Mouse (Mus musculus): Measurements from ENCODE around the gene Sstr2. TPM values are rescaled to one million over a fixed set of nuclear protein-coding genes. Genes with fewer than 3 reads are reported as not detected.

The Sstr2 gene
- polyA plus RNA-seq, 1 experiment from 2014 or later: 0.18 TPM

DNA sequence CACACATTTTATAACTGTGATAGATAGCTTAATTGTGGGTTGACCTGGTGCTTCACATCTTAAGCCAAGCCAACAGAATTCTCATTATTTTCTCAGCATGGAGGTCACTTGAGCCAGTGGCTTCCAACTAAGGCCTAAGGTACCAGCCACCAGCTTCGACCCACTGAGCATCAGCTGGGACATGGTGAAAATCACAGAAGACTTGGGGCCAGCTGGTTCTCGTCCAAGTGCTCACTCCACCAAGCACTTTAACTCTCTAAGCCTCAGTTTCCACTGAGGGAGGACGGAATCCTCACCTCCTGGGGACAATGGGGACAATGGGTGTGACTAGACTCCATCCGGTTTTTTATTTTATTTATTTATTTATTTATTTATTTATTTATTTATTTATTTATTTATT is 2.9 kb downstream of the Sstr2 start:
- 82% methylated on average over 4 of the region's 4 CpGs for WGBS
- ATAC-seq (ENCODE audit: insufficient number of reproducible peaks, insufficient read depth, low FRiP score, low read depth): no peak
- H3K4me1 ChIP-seq (ENCODE audit: control insufficient read depth in 2 of 2, insufficient read depth in 2 of 2, low read length in 2 of 2): peaks cover 9 to 13% of the 10 kb centered on the region in 2 experiments; a peak in 2 of 4 replicates
- no peaks in the 10 kb centered on the region for H3K36me3 ChIP-seq (ENCODE audit: control insufficient read depth, insufficient read depth, low read length)
- no peaks in the 10 kb centered on the region for H3K9me3 ChIP-seq (ENCODE audit: control insufficient read depth, low read length)
- no peak overlapping the region for H3K4me2 ChIP-seq (ENCODE audit: low read length)
- H3K27me3 ChIP-seq (ENCODE audit: control insufficient read depth, insufficient read depth, low read length): peaks cover 40% of the 10 kb centered on the region
- H3K4me3 ChIP-seq (ENCODE audit: control insufficient read depth in 1 of 2, insufficient read depth in 1 of 2, low read depth in 1 of 2, low read length in 2 of 2): no peak overlapping the region
- no peak overlapping the region for H3K27ac ChIP-seq (replicated peaks in 1 of 2; ENCODE audit: control insufficient read depth in 1 of 2, insufficient read depth in 1 of 2, low read depth in 2 of 2, low read length in 2 of 2)
- no peak overlapping the region for H3K9ac ChIP-seq (ENCODE audit: low read length)

DNA sequence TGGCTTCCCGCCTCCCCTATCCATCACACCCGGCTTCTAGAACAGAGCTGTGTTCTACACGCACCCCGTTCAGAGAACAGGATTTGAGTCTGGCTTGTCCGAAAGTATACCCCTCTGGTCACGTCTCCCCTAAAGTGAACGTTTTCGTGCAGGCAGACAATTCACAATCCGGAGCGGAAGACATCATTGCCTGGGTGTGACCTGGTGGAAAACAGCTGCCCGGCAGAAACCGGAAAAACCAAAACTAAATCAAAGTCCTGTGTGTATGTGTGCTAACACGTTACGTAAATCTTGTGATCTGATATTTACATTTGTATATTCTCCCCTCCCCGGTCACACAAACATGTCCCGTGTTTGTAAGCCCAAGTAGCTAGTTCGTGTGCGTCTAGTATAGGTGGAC is 6.3 kb downstream of the Sstr2 start:
- no peak overlapping the region for H3K9ac ChIP-seq (ENCODE audit: low read length)
- no peaks in the 10 kb centered on the region for H3K4me1 ChIP-seq (ENCODE audit: control insufficient read depth in 2 of 2, insufficient read depth in 2 of 2, low read length in 2 of 2)
- WGBS: 86% methylated on average over 18 of the region's 18 CpGs
- no peak for ATAC-seq (ENCODE audit: insufficient number of reproducible peaks, insufficient read depth, low FRiP score, low read depth)
- no peaks in the 10 kb centered on the region for H3K36me3 ChIP-seq (ENCODE audit: control insufficient read depth, insufficient read depth, low read length)
- no peak overlapping the region for H3K27ac ChIP-seq (replicated peaks in 1 of 2; ENCODE audit: control insufficient read depth in 1 of 2, insufficient read depth in 1 of 2, low read depth in 2 of 2, low read length in 2 of 2)
- H3K27me3 ChIP-seq (ENCODE audit: control insufficient read depth, insufficient read depth, low read length): peaks cover 16% of the 10 kb centered on the region
- H3K4me3 ChIP-seq (ENCODE audit: control insufficient read depth in 1 of 2, insufficient read depth in 1 of 2, low read depth in 1 of 2, low read length in 2 of 2): no peak overlapping the region
- no peak overlapping the region for H3K4me2 ChIP-seq (ENCODE audit: low read length)
- H3K9me3 ChIP-seq (ENCODE audit: control insufficient read depth, low read length): no peaks in the 10 kb centered on the region

DNA sequence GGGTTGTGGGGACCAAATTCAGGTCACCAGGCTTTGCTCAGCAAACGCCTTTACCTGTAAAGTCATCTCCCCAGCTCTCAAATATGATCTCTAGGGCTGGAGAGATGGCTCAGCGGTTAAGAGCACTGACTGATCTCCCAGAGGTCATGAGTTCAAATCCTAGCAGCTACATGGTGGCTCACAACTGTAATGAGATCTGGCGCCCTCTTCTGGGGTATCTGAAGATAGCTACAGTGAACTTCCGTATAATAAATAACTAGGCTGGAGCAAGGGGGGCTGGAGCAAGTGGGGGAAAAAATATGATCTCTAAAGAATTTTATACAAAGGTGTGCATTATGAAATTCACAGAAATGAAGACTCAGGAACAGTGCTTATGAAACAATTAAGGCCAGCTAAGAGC is 8.6 kb downstream of the Sstr2 start:
- Histone ChIP-seq H3K4me2 (ENCODE audit: low read length) (no peak overlapping the region), H3K27me3 (ENCODE audit: control insufficient read depth, insufficient read depth, low read length) (no peaks in the 10 kb centered on the region; the same call in 1 of the 2 replicates), H3K9ac (ENCODE audit: low read length) (no peak overlapping the region), H3K4me3 (ENCODE audit: control insufficient read depth in 1 of 2, insufficient read depth in 1 of 2, low read depth in 1 of 2, low read length in 2 of 2) (no peak overlapping the region), H3K4me1 (ENCODE audit: control insufficient read depth in 2 of 2, insufficient read depth in 2 of 2, low read length in 2 of 2) (no peaks in the 10 kb centered on the region), H3K36me3 (ENCODE audit: control insufficient read depth, insufficient read depth, low read length) (no peaks in the 10 kb centered on the region), H3K9me3 (ENCODE audit: control insufficient read depth, low read length) (no peaks in the 10 kb centered on the region), H3K27ac (replicated peaks in 1 of 2; ENCODE audit: control insufficient read depth in 1 of 2, insufficient read depth in 1 of 2, low read depth in 2 of 2, low read length in 2 of 2) (no peak overlapping the region)
- no peak for ATAC-seq (ENCODE audit: insufficient number of reproducible peaks, insufficient read depth, low FRiP score, low read depth)
- 53% methylated on average over 4 of the region's 4 CpGs for WGBS

DNA sequence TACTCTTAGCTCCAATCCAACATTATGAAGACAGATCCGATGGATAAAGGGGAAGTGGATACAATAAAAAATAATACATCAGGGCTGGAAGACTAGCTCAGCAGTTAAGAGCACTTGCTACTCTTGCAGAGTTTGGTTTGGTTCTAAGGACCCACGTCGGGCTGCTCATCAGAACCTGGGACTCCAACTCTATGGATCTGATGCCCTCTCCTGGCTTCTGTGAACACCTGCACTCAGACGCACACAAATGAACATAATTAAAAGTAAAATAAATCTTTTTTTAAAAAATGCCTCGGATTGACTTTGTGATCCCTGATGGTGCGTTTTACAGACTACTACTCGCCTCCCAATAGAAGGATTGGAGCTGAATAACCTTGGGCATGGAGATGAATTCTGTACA is 11.5 kb downstream of the Sstr2 start:
- Histone ChIP-seq H3K27me3 (ENCODE audit: control insufficient read depth, insufficient read depth, low read length) (no peaks in the 10 kb centered on the region; the same call in 1 of the 2 replicates), H3K4me3 (ENCODE audit: control insufficient read depth in 1 of 2, insufficient read depth in 1 of 2, low read depth in 1 of 2, low read length in 2 of 2) (no peak overlapping the region), H3K36me3 (ENCODE audit: control insufficient read depth, insufficient read depth, low read length) (no peaks in the 10 kb centered on the region), H3K27ac (replicated peaks in 1 of 2; ENCODE audit: control insufficient read depth in 1 of 2, insufficient read depth in 1 of 2, low read depth in 2 of 2, low read length in 2 of 2) (no peak overlapping the region), H3K9ac (ENCODE audit: low read length) (no peak overlapping the region), H3K9me3 (ENCODE audit: control insufficient read depth, low read length) (no peaks in the 10 kb centered on the region), H3K4me2 (ENCODE audit: low read length) (no peak overlapping the region), H3K4me1 (ENCODE audit: control insufficient read depth in 2 of 2, insufficient read depth in 2 of 2, low read length in 2 of 2) (no peaks in the 10 kb centered on the region)
- no peak for ATAC-seq (ENCODE audit: insufficient number of reproducible peaks, insufficient read depth, low FRiP score, low read depth)
- 57% methylated on average over 7 of the region's 7 CpGs for WGBS

DNA sequence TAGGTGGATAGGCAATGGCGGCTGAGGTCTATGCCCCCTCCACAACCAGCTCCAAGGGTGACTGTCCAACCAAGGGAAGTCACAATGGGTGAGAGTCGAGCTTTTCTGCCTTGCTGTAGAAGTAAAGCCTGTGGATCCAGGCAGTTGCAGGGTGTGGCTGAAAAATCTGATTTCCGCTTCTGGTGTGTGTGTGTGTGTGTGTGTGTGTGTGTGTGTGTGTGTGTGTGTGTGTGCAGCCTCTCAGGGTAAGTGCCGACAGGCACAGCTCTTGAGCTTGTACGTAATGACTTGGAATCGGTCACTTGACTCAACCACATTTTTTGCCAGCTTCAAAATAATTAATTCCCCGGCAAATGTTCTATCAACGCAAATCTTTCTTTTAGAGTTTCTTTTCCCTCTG is 12.2 kb downstream of the Sstr2 start:
- Histone ChIP-seq H3K36me3 (ENCODE audit: control insufficient read depth, insufficient read depth, low read length) (no peaks in the 10 kb centered on the region), H3K9me3 (ENCODE audit: control insufficient read depth, low read length) (no peaks in the 10 kb centered on the region), H3K4me2 (ENCODE audit: low read length) (no peak overlapping the region), H3K4me1 (ENCODE audit: control insufficient read depth in 2 of 2, insufficient read depth in 2 of 2, low read length in 2 of 2) (no peaks in the 10 kb centered on the region), H3K4me3 (ENCODE audit: control insufficient read depth in 1 of 2, insufficient read depth in 1 of 2, low read depth in 1 of 2, low read length in 2 of 2) (no peak overlapping the region), H3K9ac (ENCODE audit: low read length) (no peak overlapping the region), H3K27ac (replicated peaks in 1 of 2; ENCODE audit: control insufficient read depth in 1 of 2, insufficient read depth in 1 of 2, low read depth in 2 of 2, low read length in 2 of 2) (no peak overlapping the region), H3K27me3 (ENCODE audit: control insufficient read depth, insufficient read depth, low read length) (no peaks in the 10 kb centered on the region; the same call in 1 of the 2 replicates)
- 69% methylated on average over 8 of the region's 8 CpGs for WGBS
- no peak for ATAC-seq (ENCODE audit: insufficient number of reproducible peaks, insufficient read depth, low FRiP score, low read depth)

DNA sequence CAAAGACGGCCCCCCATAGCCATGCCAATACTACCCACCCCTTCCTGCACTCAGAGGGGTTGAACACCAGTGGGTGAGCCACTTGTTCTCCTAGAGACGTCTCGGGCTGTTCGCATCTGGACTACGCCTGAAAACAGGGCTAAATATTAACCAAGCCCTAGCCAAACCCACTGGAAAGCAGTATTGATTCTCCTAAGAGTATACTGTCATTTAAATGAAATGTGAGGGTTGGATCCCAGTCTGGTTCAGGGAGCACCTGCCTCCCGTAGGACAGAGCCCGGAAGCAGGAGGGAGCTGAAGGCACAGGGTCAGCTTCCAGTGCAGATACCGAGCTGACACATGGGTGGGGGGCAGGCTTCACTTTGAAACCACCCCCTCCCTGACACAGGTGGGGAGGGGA is 12.7 kb downstream of the Sstr2 start:
- no peaks in the 10 kb centered on the region for H3K9me3 ChIP-seq (ENCODE audit: control insufficient read depth, low read length)
- H3K4me3 ChIP-seq (ENCODE audit: control insufficient read depth in 1 of 2, insufficient read depth in 1 of 2, low read depth in 1 of 2, low read length in 2 of 2): no peak overlapping the region
- WGBS: 80% methylated on average over 8 of the region's 8 CpGs
- ATAC-seq (ENCODE audit: insufficient number of reproducible peaks, insufficient read depth, low FRiP score, low read depth): no peak
- H3K4me1 ChIP-seq (ENCODE audit: control insufficient read depth in 2 of 2, insufficient read depth in 2 of 2, low read length in 2 of 2): no peaks in the 10 kb centered on the region
- no peak overlapping the region for H3K27ac ChIP-seq (replicated peaks in 1 of 2; ENCODE audit: control insufficient read depth in 1 of 2, insufficient read depth in 1 of 2, low read depth in 2 of 2, low read length in 2 of 2)
- H3K36me3 ChIP-seq (ENCODE audit: control insufficient read depth, insufficient read depth, low read length): no peaks in the 10 kb centered on the region
- H3K9ac ChIP-seq (ENCODE audit: low read length): no peak overlapping the region
- H3K27me3 ChIP-seq (ENCODE audit: control insufficient read depth, insufficient read depth, low read length): no peaks in the 10 kb centered on the region; the same call in 1 of the 2 replicates
- no peak overlapping the region for H3K4me2 ChIP-seq (ENCODE audit: low read length)

DNA sequence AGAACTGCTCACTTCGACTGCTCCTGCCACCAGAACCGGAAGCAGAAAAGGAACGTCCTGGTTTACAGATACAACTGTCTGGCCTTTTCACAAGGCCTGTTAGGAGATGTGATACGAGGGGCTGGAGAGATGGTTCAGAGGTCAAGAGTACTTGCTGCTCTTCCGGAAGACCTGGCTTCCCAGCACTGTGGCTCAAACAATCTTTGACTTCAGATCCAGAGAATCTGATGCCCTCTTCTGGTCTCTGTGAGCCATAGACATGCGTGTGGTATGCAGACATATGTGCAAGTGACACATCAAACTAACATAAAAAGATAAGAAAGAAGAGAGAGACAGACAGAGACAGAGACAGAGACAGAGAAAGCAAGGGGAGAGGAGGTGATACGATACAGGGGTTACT is 13.2 kb downstream of the Sstr2 start:
- Histone ChIP-seq H3K4me3 (ENCODE audit: control insufficient read depth in 1 of 2, insufficient read depth in 1 of 2, low read depth in 1 of 2, low read length in 2 of 2) (no peak overlapping the region), H3K27ac (replicated peaks in 1 of 2; ENCODE audit: control insufficient read depth in 1 of 2, insufficient read depth in 1 of 2, low read depth in 2 of 2, low read length in 2 of 2) (no peak overlapping the region), H3K27me3 (ENCODE audit: control insufficient read depth, insufficient read depth, low read length) (no peaks in the 10 kb centered on the region; the same call in 1 of the 2 replicates), H3K9ac (ENCODE audit: low read length) (no peak overlapping the region), H3K4me2 (ENCODE audit: low read length) (no peak overlapping the region), H3K4me1 (ENCODE audit: control insufficient read depth in 2 of 2, insufficient read depth in 2 of 2, low read length in 2 of 2) (no peaks in the 10 kb centered on the region), H3K9me3 (ENCODE audit: control insufficient read depth, low read length) (no peaks in the 10 kb centered on the region), H3K36me3 (ENCODE audit: control insufficient read depth, insufficient read depth, low read length) (no peaks in the 10 kb centered on the region)
- 70% methylated on average over 7 of the region's 7 CpGs for WGBS
- ATAC-seq (ENCODE audit: insufficient number of reproducible peaks, insufficient read depth, low FRiP score, low read depth): no peak

DNA sequence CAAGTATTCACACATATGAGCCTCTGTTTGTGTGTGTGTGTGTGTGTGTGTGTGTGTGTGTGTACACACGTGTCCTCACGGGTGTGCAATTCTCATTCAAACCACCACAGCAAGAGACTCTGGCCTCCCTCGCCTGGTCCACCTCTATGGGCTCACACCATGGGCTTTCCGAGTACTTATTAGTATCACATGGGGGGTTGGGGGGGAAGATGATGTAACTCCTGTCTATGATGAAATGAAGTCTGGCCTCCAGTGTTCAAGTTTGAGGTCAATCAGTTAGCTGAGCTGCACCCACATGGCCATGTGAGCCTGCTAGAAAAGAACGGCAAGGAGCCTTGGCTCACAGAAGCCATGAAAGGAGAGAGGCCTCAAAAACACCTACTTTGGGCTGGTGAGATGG is 14.3 kb downstream of the Sstr2 start:
- no peak overlapping the region for H3K9ac ChIP-seq (ENCODE audit: low read length)
- H3K9me3 ChIP-seq (ENCODE audit: control insufficient read depth, low read length): no peaks in the 10 kb centered on the region
- H3K4me2 ChIP-seq (ENCODE audit: low read length): no peak overlapping the region
- H3K27ac ChIP-seq (replicated peaks in 1 of 2; ENCODE audit: control insufficient read depth in 1 of 2, insufficient read depth in 1 of 2, low read depth in 2 of 2, low read length in 2 of 2): no peak overlapping the region
- H3K4me3 ChIP-seq (ENCODE audit: control insufficient read depth in 1 of 2, insufficient read depth in 1 of 2, low read depth in 1 of 2, low read length in 2 of 2): no peak overlapping the region
- no peaks in the 10 kb centered on the region for H3K4me1 ChIP-seq (ENCODE audit: control insufficient read depth in 2 of 2, insufficient read depth in 2 of 2, low read length in 2 of 2)
- 92% methylated on average over 5 of the region's 5 CpGs for WGBS
- no peaks in the 10 kb centered on the region; the same call in 1 of the 2 replicates for H3K27me3 ChIP-seq (ENCODE audit: control insufficient read depth, insufficient read depth, low read length)
- ATAC-seq (ENCODE audit: insufficient number of reproducible peaks, insufficient read depth, low FRiP score, low read depth): no peak
- H3K36me3 ChIP-seq (ENCODE audit: control insufficient read depth, insufficient read depth, low read length): no peaks in the 10 kb centered on the region
